ENCODE assay signal across 9 mouse cellular contexts in genomic region chr12:74293624-74294023, GRCm38 (mm10). TPM values are rescaled to one million over a fixed set of nuclear protein-coding genes. Genes with fewer than 3 reads are reported as not detected.
DNase-seq lines count a peak whose midpoint lies in the region; ATAC-seq and TF ChIP-seq lines count a peak whose summit lies in the region.
"Had no signal": no experiment of that assay in that cellular context is flagged by ENCODE, and none has a peak within 500 bp of the region (broad histone marks: within the 10 kb centered on the region; RNA-seq: fewer than 3 reads in every experiment).

No protein-coding gene starts in this region.

- WGBS in intestine, embryonic 14.5 days: 3% methylated on average over 4 of the region's 4 CpGs
- 5% methylated on average over 4 of the region's 4 CpGs for WGBS in intestine, embryonic 15.5 days
- 3% methylated on average over 4 of the region's 4 CpGs for WGBS in embryonic facial prominence, embryonic 13.5 days
- 3% methylated on average over 4 of the region's 4 CpGs for WGBS in limb, embryonic 11.5 days

- H3K27ac ChIP-seq in intestine, embryonic 14.5 days (ENCODE audit: low read depth): no peak overlapping the region
- no peak overlapping the region for H3K27ac ChIP-seq in intestine, embryonic 15.5 days
- 0 out of 2 replicates have a peak overlapping the region, but pooled peaks have one; percentile 16 for H3K27ac ChIP-seq in embryonic facial prominence, embryonic 13.5 days
- H3K27ac ChIP-seq in limb, embryonic 11.5 days (replicated peaks; ENCODE audit: low read depth, low read length): no peak overlapping the region
- H3K27ac ChIP-seq: embryonic facial prominence, embryonic 12.5 days had no signal

- DNase-seq in intestine, embryonic 14.5 days (ENCODE audit: low spot score): peak; percentile 72
- peak; percentile 75 for DNase-seq in NIH3T3 (ENCODE audit: low read depth)
- peak; percentile 73 for DNase-seq in limb, embryonic 11.5 days (ENCODE audit: low spot score)
- peak; percentile 58 for DNase-seq in right cerebral cortex, postnatal 4 days
- DNase-seq in thymus, adult 18-20 months: no peak

- no peak overlapping the region for H3K9ac ChIP-seq in intestine, embryonic 14.5 days (ENCODE audit: low read length)
- no peak overlapping the region for H3K9ac ChIP-seq in intestine, embryonic 15.5 days
- no peak overlapping the region for H3K9ac ChIP-seq in embryonic facial prominence, embryonic 13.5 days
- H3K9ac ChIP-seq in limb, embryonic 11.5 days (ENCODE audit: low read length): no peak overlapping the region
- H3K9ac ChIP-seq: embryonic facial prominence, embryonic 12.5 days had no signal

- no peak overlapping the region for H3K4me3 ChIP-seq in intestine, embryonic 14.5 days (ENCODE audit: low read depth, low read length)
- H3K4me3 ChIP-seq in intestine, embryonic 15.5 days (replicated peaks): no peak overlapping the region
- no peak overlapping the region for H3K4me3 ChIP-seq in C2C12 (ENCODE audit: insufficient read depth, poor library complexity, severe bottlenecking)
- no peak overlapping the region for H3K4me3 ChIP-seq in embryonic facial prominence, embryonic 13.5 days
- no peak overlapping the region for H3K4me3 ChIP-seq in limb, embryonic 11.5 days (ENCODE audit: low read depth, low read length)
- H3K4me3 ChIP-seq: embryonic facial prominence, embryonic 12.5 days had no signal

- H3ac ChIP-seq in C2C12 (ENCODE audit: control insufficient read depth, insufficient read length, low read depth): no peak overlapping the region

- H3K4me1 ChIP-seq in intestine, embryonic 14.5 days (replicated peaks; ENCODE audit: control insufficient read depth, insufficient read depth, low read length): no peaks in the 10 kb centered on the region
- no peaks in the 10 kb centered on the region for H3K4me1 ChIP-seq in intestine, embryonic 15.5 days (replicated peaks)
- peaks cover 6% of the 10 kb centered on the region; the same call in 1 of the 2 replicates for H3K4me1 ChIP-seq in embryonic facial prominence, embryonic 13.5 days
- H3K4me1 ChIP-seq in limb, embryonic 11.5 days (ENCODE audit: control insufficient read depth, insufficient read depth, low read length): no peaks in the 10 kb centered on the region
- H3K4me1 ChIP-seq: embryonic facial prominence, embryonic 12.5 days had no signal

- no peaks in the 10 kb centered on the region for H3K27me3 ChIP-seq in intestine, embryonic 14.5 days (replicated peaks; ENCODE audit: control insufficient read depth, insufficient read depth, low read length)
- H3K27me3 ChIP-seq in intestine, embryonic 15.5 days (replicated peaks): no peaks in the 10 kb centered on the region; the same call in 1 of the 2 replicates
- H3K27me3 ChIP-seq in C2C12 (ENCODE audit: control insufficient read depth, insufficient read depth, insufficient read length): no peaks in the 10 kb centered on the region
- peaks cover 11% of the 10 kb centered on the region for H3K27me3 ChIP-seq in embryonic facial prominence, embryonic 13.5 days
- no peaks in the 10 kb centered on the region for H3K27me3 ChIP-seq in limb, embryonic 11.5 days (ENCODE audit: control insufficient read depth, insufficient read depth, low read length)

- H3K79me3 ChIP-seq in C2C12 (ENCODE audit: low read depth): no peaks in the 10 kb centered on the region

- no peaks in the 10 kb centered on the region for H3K79me2 ChIP-seq in C2C12 (ENCODE audit: control insufficient read depth, insufficient read depth)

- no peaks in the 10 kb centered on the region for H3K36me3 ChIP-seq in intestine, embryonic 14.5 days (ENCODE audit: control insufficient read depth, insufficient read depth, low read length)
- no peaks in the 10 kb centered on the region for H3K36me3 ChIP-seq in intestine, embryonic 15.5 days
- no peaks in the 10 kb centered on the region for H3K36me3 ChIP-seq in C2C12 (ENCODE audit: control insufficient read depth, insufficient read depth)
- no peaks in the 10 kb centered on the region for H3K36me3 ChIP-seq in embryonic facial prominence, embryonic 13.5 days
- no peaks in the 10 kb centered on the region for H3K36me3 ChIP-seq in limb, embryonic 11.5 days (ENCODE audit: control insufficient read depth, insufficient read depth, low read length)
- H3K36me3 ChIP-seq: embryonic facial prominence, embryonic 12.5 days had no signal

- peak; percentile 9 for TF ChIP-seq CTCF in C2C12 (IDR thresholded peaks at IDR 0.05; ENCODE audit: control insufficient read depth, insufficient read depth, insufficient read length)

- no peak overlapping the region for H3K4me2 ChIP-seq in intestine, embryonic 14.5 days (ENCODE audit: low read length)
- H3K4me2 ChIP-seq in intestine, embryonic 15.5 days (replicated peaks): no peak overlapping the region
- H3K4me2 ChIP-seq in embryonic facial prominence, embryonic 13.5 days: no peak overlapping the region
- no peak overlapping the region for H3K4me2 ChIP-seq in limb, embryonic 11.5 days (ENCODE audit: low read depth, severe bottlenecking)
- H3K4me2 ChIP-seq: embryonic facial prominence, embryonic 12.5 days had no signal

- ATAC-seq in intestine, embryonic 14.5 days (replicated peaks; ENCODE audit: low FRiP score, low TSS enrichment, low read depth): no peak
- ATAC-seq in intestine, embryonic 15.5 days: no peak
- no peak for ATAC-seq in embryonic facial prominence, embryonic 13.5 days (ENCODE audit: insufficient number of reproducible peaks, insufficient read depth, low FRiP score, low TSS enrichment, low read depth)
- no peak for ATAC-seq in limb, embryonic 11.5 days (ENCODE audit: insufficient number of reproducible peaks, low FRiP score, low TSS enrichment, low read depth)

- no peaks in the 10 kb centered on the region for H3K9me3 ChIP-seq in intestine, embryonic 14.5 days (ENCODE audit: control insufficient read depth, low read length)
- no peaks in the 10 kb centered on the region for H3K9me3 ChIP-seq in intestine, embryonic 15.5 days
- no peaks in the 10 kb centered on the region for H3K9me3 ChIP-seq in embryonic facial prominence, embryonic 13.5 days
- no peaks in the 10 kb centered on the region for H3K9me3 ChIP-seq in limb, embryonic 11.5 days (ENCODE audit: control insufficient read depth, low read length)
- H3K9me3 ChIP-seq: embryonic facial prominence, embryonic 12.5 days had no signal

TF ChIP-seq in C2C12, 6 proteins besides CTCF, POLR2A, EP300 and RAD21:
- TF ChIP-seq USF1 (IDR thresholded peaks at IDR 0.05; ENCODE audit: low read depth) (no peak), MAX (IDR thresholded peaks at IDR 0.05) (no peak), MYOG (IDR thresholded peaks at IDR 0.05; ENCODE audit: control insufficient read depth, extremely low read depth, insufficient read length) (no peak), CEBPB (IDR thresholded peaks at IDR 0.05; ENCODE audit: low read depth) (no peak), FOSL1 (IDR thresholded peaks at IDR 0.05; ENCODE audit: insufficient read depth, low read length, poor library complexity, severe bottlenecking) (no peak), MYOD1 (IDR thresholded peaks at IDR 0.05; ENCODE audit: control insufficient read depth, insufficient read length, low read depth) (no peak)

RNA-seq across cellular contexts. Expression of gene Gm11042, which starts 22.6 kb away (rescaled TPM):
- not detected in 2 replicates for polyA plus RNA-seq in intestine, embryonic 14.5 days (2014; fragmentation: Nextera tagmentation; extraction: Ambion mirVana)
- not detected in 2 replicates for polyA plus RNA-seq in intestine, embryonic 15.5 days (2015; fragmentation: Nextera tagmentation; extraction: Ambion mirVana)
- not detected for polyA plus RNA-seq in C2C12 (2012; fragmentation: generic; extraction: Trizol)
- not detected in 2 replicates for polyA plus RNA-seq in embryonic facial prominence, embryonic 13.5 days (2015; fragmentation: Nextera tagmentation; extraction: Ambion mirVana)
- polyA plus RNA-seq in limb, embryonic 11.5 days (2014; fragmentation: Nextera tagmentation; extraction: Ambion mirVana): not detected in 2 replicates
- polyA plus RNA-seq: embryonic facial prominence, embryonic 12.5 days had no signal

Comparison
In these comparisons a context has a peak if more than half of its experiments do, and no peak if none do; other contexts are left out.
1. DNase-seq: peak in intestine, embryonic 14.5 days (single experiment), NIH3T3 (single experiment), limb, embryonic 11.5 days (single experiment) and right cerebral cortex, postnatal 4 days (single experiment); none in thymus, adult 18-20 months (0 of 2).